Mouse (Mus musculus): ENCODE data around the gene B4galt4. TPM values are rescaled to one million over a fixed set of nuclear protein-coding genes. Genes with fewer than 3 reads are reported as not detected.
A peak's percentile ranks its signal among the peaks of the same experiment; 100 is the strongest.
"Not testable (repeated sequence)": the region's sequence is repeated elsewhere in the genome, so short reads cannot be mapped to it uniquely, and the experiment has no call there.

B4galt4 gene
- total RNA-seq, 1 experiment from 2014 or later, result 12.0 TPM

GRCm38 (mm10) chr16:38769529-38769928, 27.5 kb downstream of the B4galt4 start:
- DNase-seq, result no peak

- no peak for DNase-seq
Observed at GRCm38 (mm10) chr16:38771145-38771544, 29.1 kb downstream of the B4galt4 start.

DNA sequence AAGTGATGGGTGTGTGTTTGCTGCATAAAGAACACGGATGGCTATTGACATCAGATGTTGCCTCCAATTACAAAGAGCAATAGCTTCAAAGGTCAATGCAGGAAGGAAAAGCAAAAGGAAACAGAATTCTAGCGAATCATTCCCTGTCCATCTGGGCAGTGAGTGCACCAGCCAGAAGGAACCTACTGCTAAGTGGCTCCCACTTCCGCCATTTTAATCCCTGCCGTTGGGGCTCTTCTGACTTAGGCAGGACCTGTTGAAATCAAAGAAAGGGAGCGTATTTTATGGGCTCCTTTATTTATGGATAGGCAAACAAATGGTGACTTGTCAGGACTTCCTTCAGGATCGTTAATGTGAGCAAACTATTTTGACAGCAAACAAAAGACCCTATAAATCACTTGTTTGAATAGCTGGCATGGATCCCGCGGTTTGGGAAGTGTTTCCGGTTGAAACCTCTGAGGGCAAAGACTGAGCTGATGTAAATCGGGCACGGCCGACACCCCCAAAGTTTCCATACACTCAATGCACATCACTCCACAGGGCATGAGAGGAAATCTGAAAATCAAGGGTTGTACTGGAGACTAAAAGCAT, 30.9 kb downstream of the B4galt4 start:
- DNase-seq, result no peak

DNA sequence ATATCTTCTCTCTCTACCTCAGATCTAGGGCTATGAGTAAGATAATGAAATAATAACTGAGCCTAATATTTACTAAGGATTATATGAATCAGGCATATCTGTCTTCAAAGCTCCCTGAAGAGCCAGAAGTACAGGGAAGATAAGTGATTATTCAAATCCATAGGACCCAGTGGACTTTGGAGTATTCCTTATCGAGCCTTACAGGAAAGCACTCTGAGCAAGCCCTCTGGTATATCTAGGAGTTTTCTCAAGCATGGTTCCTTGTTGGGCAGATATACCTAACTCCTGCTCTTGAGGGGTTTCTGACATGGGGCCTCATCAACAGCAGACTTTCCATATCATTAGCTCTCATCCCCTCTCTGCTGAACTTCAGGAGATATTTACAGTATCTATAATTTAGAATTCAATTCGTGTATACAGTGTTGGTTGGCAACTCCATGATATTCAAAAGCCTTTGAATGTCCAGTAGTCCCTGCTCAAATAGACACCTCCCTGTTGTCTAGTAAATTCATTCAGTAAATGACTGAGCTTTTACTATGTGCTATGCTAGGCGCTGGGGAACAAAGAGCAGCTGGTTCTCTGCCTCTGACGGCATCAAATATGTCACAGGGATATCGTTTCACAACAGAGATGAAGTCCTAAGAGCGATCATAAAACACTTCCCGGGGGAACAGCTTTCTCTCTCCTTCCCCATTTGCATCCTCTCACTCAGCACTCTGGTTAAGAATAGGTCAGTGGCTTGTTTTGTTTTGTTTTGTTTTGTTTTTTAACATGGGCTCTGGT, 33.1 kb downstream of the B4galt4 start:
- no peak for DNase-seq

DNA sequence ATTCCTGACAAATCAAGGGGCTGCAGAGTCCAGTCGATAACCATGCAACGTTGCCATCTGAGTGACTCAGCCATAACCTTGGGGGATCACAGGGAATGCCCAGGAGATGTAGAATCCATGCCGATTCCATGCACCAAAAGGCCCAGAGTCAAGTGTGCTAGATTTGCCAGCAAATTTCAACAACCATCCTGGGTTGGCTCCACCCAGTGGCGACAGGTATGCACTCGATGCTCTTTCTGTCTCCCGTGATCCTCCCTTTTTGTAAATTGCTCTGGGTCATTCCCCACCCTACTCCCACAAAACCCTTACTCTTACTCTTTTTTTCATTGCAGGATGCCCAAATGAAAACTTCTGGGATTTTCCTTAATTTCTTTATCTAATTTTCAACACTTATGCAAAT, 34.3 kb downstream of the B4galt4 start:
- DNase-seq, result no peak

GRCm38 (mm10) chr16:38780960-38781572, 39.0 kb downstream of the B4galt4 start:
- no peak for DNase-seq

- no peak for DNase-seq
Observed at GRCm38 (mm10) chr16:38781946-38782345, 39.9 kb downstream of the B4galt4 start.

GRCm38 (mm10) chr16:38782524-38783067, 40.5 kb downstream of the B4galt4 start:
- DNase-seq, result no peak

DNA sequence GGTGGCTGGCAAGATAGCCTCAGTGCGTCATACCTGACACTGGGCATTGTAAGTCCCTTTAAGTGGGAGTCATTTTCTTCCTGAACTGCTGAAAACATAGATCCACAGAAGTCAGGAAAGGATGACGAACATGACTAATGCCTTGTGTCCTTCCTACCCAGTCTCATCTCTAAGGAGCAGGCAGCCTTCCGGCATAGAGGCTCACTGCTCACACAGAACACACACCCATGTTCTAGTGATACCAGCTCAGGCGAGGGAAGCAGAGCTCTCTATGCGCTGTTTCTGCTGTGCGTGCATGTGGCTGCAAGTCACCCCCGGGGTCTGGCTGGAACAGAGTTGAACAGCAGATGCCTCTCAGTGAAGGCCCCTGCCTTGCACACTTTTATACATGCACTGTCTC, 43.2 kb downstream of the B4galt4 start:
- DNase-seq, result no peak

- no peak for DNase-seq
Observed at GRCm38 (mm10) chr16:38789016-38789415, 47.0 kb downstream of the B4galt4 start.

DNA sequence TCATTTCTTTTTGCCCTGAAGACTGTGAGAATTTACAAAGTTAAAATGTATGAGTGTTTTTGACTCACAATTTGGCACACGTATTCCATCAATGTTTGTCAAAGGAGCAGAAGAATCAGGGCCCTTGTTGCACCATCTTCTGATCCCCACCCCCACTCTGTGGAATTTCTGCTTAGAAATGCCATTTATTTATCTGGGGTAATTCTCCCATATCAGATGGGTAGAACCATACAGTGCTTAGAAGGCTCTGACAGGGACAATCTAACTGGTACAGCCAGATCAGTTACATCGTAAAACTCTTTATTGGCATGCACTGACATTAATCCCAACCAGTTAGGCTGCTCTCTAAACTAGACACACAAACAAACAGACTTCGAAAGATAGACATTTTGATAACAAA, 47.9 kb downstream of the B4galt4 start:
- no peak for DNase-seq

- no peak for DNase-seq
Observed at GRCm38 (mm10) chr16:38793120-38793519, 51.1 kb downstream of the B4galt4 start.

DNA sequence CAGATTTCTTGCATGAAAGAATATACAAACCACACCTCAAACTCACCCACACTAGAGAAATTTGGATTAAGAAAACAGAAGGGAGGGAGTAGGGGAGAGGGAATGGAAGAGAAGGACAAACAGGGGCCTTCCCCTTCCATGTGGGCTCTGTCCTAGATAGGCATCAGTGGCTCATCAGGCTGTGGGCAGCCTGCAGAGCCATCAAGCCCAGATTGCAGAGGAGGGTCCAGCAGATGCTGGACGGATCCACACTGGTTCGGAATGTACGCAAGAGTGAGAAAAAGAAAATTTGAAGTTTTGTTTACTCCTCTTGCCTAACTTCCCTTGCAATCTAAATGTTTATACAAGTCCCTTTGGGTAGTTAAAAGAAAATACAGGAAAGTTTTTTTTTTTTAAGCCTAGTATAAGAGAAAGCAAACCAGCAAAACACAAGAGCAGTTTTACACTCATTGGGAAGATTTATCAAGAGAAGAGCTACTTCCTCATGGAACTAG, 56.9 kb downstream of the B4galt4 start:
- DNase-seq, result no peak

DNA sequence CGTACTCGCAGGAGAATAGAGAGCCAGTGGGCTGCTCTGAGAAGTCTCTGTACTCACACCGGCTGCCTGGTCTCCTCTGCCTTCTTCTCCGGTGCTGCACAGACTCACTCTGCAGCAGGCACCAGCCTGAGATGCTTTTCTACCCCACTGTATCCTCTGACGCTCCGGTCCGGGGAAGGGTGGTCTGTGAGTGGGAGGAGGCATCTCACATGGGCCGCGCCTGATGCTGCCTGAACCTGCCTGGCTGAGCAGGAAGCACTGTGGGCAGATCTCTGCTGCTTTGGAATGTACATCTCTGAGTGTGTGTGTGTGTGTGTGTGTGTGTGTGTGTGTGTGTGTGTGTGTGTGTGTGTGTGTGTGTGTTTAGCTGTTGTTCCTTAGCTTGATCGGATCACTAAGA, 58.0 kb downstream of the B4galt4 start, which contains the start of gene Upk1b:
TSS of gene Upk1b (minus strand) at position 238 of the 400 bp plus-strand sequence.
- no peak for DNase-seq

GRCm38 (mm10) chr16:38807796-38808195, 65.7 kb downstream of the B4galt4 start:
- DNase-seq, result not testable (repeated sequence)

GRCm38 (mm10) chr16:38810196-38810595, 68.1 kb downstream of the B4galt4 start:
- no peak for DNase-seq

DNA sequence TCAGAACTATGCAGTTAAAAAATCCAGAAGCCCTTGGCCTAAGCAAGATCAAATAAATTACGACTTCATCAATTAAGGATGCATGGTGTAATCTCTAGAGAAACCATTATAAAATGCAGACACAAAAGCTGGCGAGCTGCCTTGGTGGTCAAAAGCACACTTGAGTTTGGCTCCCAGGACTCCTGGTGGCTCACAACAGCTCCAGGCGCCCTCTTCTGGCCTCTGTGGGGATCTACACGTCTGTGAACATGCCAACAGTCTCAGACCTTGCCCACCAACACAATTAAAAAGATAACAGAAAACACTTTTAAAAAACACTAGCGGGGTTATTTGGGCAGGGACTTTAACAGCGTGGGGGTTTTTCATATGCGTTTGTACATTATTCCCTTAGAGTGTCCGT, 70.5 kb downstream of the B4galt4 start:
- DNase-seq, result peak; percentile 63

Other genes starting within 250 kb of the B4galt4 start
- 39.1 and 44.3 TPM in 2 replicates for gene Timmdc1, start 219.6 kb upstream of the B4galt4 start, total RNA-seq (2021)
- 29.6 and 34.0 TPM in 2 replicates for gene Poglut1, start 192.0 kb upstream of the B4galt4 start, total RNA-seq (2021)
- gene Tmem39a, start 183.6 kb upstream of the B4galt4 start, total RNA-seq (2021), result 74.4 and 80.8 TPM in 2 replicates
- 26.1 and 28.4 TPM in 2 replicates for gene Arhgap31, start 29.0 kb upstream of the B4galt4 start, total RNA-seq (2021)
- 0.70 and 1.3 TPM in 2 replicates for gene Upk1b, start 58.1 kb downstream of the B4galt4 start, total RNA-seq (2021)
- gene 4930435E12Rik, start 86.5 kb downstream of the B4galt4 start, total RNA-seq (2021), result not detected in 2 replicates
- 18.8 and 21.8 TPM in 2 replicates for gene Igsf11, start 150.4 kb downstream of the B4galt4 start, total RNA-seq (2021)

Measured in adrenal gland, postnatal 25 days (tissue).